Mouse (Mus musculus) mature B cell (primary cell): Measurements from ENCODE around the gene Ell.

Experiments used
- in situ Hi-C: fragments of 300-500 bp; cut with MboI; formaldehyde crosslinking; loops from 2 replicates; pipeline ENCODE4 v1.14.3; 2019

Ell gene

GRCm38 (mm10) chr8:70539077-70539813 is at the start of gene Ell:
TSS of gene Ell (plus strand) at chr8:70539457.
- in situ Hi-C loops = no loop called here

GRCm38 (mm10) chr8:70489576-70489975 is 49.7 kb upstream of the Ell start:
- in situ Hi-C loops = no loop called here

GRCm38 (mm10) chr8:70490061-70490879 is 49.0 kb upstream of the Ell start:
- in situ Hi-C loops = no loop called here

GRCm38 (mm10) chr8:70490880-70491495 is 48.3 kb upstream of the Ell start:
- in situ Hi-C loops = no loop called here

GRCm38 (mm10) chr8:70492664-70493640 is 46.3 kb upstream of the Ell start, which contains the start of gene Crlf1:
TSS of gene Crlf1 (plus strand) at chr8:70493158.
- in situ Hi-C loops = no loop called here

- in situ Hi-C loops = no loop called here
Observed at GRCm38 (mm10) chr8:70493692-70494415, 45.4 kb upstream of the Ell start.

GRCm38 (mm10) chr8:70494416-70494945 is 44.8 kb upstream of the Ell start:
- in situ Hi-C loops = no loop called here

- in situ Hi-C loops = no loop called here
Observed at GRCm38 (mm10) chr8:70495001-70495770, 44.1 kb upstream of the Ell start.

GRCm38 (mm10) chr8:70495771-70496062 is 43.5 kb upstream of the Ell start:
- in situ Hi-C loops = no loop called here

- in situ Hi-C loops = no loop called here
Observed at GRCm38 (mm10) chr8:70500386-70501301, 38.6 kb upstream of the Ell start.

GRCm38 (mm10) chr8:70501820-70502529 is 37.3 kb upstream of the Ell start:
- in situ Hi-C loops = no loop called here

GRCm38 (mm10) chr8:70502540-70502939 is 36.7 kb upstream of the Ell start:
- in situ Hi-C loops = no loop called here

GRCm38 (mm10) chr8:70503062-70503750 is 36.1 kb upstream of the Ell start:
- in situ Hi-C loops = no loop called here

- in situ Hi-C loops = no loop called here
Observed at GRCm38 (mm10) chr8:70504291-70504716, 35.0 kb upstream of the Ell start.

GRCm38 (mm10) chr8:70504851-70505250 is 34.4 kb upstream of the Ell start:
- in situ Hi-C loops = loop anchor here (5.0 kb wide), 1 partner anchor 128 kb away; no protein-coding TSS in a partner anchor

- in situ Hi-C loops = loop anchor here (5.0 kb wide), 1 partner anchor 129 kb away; no protein-coding TSS in a partner anchor
Observed at GRCm38 (mm10) chr8:70505698-70506327, 33.4 kb upstream of the Ell start.
